Mouse (Mus musculus): ENCODE measurements around the gene Rbms1. TPM values are rescaled to one million over a fixed set of nuclear protein-coding genes. Genes with fewer than 3 reads are reported as not detected.

Rbms1 gene
- polyA plus RNA-seq, 1 experiment: 3.5 TPM

DNA sequence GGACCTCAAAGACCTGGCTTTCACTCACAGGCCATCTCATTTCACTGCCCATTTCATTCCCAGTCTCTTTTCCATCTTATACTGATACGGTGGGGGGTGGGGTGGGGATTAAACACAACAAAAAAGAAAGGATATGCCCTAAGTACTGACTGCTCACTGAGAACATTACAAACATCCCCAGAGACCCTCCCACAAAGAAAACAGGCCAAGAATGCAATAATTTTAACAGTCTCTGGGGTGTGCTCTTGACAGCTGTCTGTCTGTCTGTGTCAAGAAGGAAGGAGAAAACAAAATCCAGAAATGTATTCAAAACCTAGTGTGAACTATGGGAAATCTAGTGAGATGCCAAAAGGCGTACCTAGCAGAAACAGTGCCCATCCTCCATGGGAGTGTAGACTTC is 86.1 kb downstream of the Rbms1 start:
- TF ChIP-seq GATA1 (IDR thresholded peaks at IDR 0.05; ENCODE audit: low read length) (no peak), TAL1 (IDR thresholded peaks at IDR 0.05; ENCODE audit: low read length) (no peak)
- peaks cover 55% of the 10 kb centered on the region for H3K4me1 ChIP-seq (ENCODE audit: control insufficient read depth)
- H3K9me3 ChIP-seq (ENCODE audit: control insufficient read depth, low read length): no peaks in the 10 kb centered on the region
- H3K27me3 ChIP-seq (ENCODE audit: control insufficient read depth): peaks cover 11% of the 10 kb centered on the region
- no peak overlapping the region for H3K4me3 ChIP-seq (replicated peaks)
- peaks cover 17% of the 10 kb centered on the region for H3K36me3 ChIP-seq (ENCODE audit: control insufficient read depth)

DNA sequence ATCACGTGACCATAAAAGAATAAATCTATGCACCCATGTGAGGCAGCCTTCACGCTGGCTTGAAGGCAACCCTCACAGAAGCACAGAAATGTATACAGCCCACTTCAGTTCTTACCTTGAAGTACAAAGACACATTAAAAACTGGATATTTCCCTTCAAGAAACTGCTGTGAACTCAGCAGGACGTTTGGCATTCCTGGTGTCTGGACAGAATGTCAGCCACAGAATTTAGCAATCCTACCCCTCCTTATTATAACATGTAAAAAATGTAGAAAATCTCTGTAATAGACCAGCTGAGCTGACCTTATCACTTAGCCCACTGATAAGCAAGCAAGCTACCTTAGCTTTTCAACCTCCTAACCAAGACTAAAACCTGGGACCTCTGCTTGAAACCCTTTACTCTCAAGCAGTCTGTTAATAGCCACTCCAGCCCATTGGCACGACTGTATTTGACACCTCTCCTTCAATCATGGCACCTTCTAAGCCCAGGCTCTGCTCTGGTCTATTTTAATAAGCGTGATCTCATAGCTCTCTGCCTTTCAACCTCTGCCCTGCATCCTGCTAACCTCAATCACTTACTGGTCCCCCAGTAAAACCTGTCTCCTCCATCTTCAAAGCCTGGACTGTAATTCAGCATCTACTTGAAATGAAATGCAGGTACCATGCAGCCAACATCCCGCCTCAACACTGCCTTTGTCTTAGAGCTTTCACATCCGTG is 90.7 kb downstream of the Rbms1 start:
- peaks cover 2% of the 10 kb centered on the region for H3K36me3 ChIP-seq (ENCODE audit: control insufficient read depth)
- H3K9me3 ChIP-seq (ENCODE audit: control insufficient read depth, low read length): no peaks in the 10 kb centered on the region
- H3K27me3 ChIP-seq (ENCODE audit: control insufficient read depth): no peaks in the 10 kb centered on the region
- H3K4me1 ChIP-seq (ENCODE audit: control insufficient read depth): peaks cover 52% of the 10 kb centered on the region
- H3K4me3 ChIP-seq (replicated peaks): no peak overlapping the region
- TF ChIP-seq TAL1 (IDR thresholded peaks at IDR 0.05; ENCODE audit: low read length) (no peak), GATA1 (IDR thresholded peaks at IDR 0.05; ENCODE audit: low read length) (no peak)

DNA sequence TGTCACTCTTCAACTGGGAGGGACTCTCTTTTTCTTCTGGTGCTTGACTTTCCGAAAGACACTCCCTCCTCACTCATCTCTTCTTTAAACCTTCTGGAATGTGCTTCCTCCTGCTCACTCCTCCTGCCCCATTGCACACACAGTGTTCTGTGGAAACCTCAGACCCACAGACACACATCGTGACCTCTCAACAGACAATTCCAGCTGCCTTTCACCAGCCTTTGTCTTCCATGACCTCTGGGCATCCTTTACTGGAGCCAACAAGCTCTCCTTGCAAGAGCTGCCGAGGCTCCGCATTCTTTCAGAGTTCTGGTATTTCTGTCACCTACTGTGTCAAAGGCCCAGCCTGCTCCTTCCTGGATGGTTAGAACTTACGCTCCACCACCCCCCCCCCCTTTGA is 92.0 kb downstream of the Rbms1 start:
- peaks cover 53% of the 10 kb centered on the region for H3K4me1 ChIP-seq (ENCODE audit: control insufficient read depth)
- no peak overlapping the region for H3K4me3 ChIP-seq (replicated peaks)
- TF ChIP-seq GATA1 (IDR thresholded peaks at IDR 0.05; ENCODE audit: low read length): no peak
- TF ChIP-seq TAL1 (IDR thresholded peaks at IDR 0.05; ENCODE audit: low read length): no peak

DNA sequence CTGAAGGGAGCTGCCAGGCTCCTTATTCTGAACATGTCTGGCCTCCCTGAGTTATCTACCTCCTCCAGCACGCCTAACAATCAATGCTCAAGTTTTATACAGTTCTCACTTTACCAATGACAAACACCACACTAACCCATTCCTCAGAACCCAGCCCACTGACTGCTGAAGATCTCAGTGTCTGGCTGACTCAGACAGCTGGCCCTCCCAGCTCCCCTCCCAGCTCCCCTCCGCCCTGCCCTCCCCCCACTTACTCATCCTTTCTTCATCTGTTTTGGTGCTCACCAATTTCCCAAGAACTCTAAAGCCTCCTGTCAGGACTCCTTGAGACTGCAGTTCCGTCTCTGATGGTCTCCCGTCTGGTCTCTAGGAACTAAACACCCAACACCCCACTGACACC is 92.5 kb downstream of the Rbms1 start:
- Histone ChIP-seq H3K4me3 (replicated peaks) (no peak overlapping the region), H3K9me3 (ENCODE audit: control insufficient read depth, low read length) (no peaks in the 10 kb centered on the region), H3K4me1 (ENCODE audit: control insufficient read depth) (peaks cover 53% of the 10 kb centered on the region), H3K36me3 (ENCODE audit: control insufficient read depth) (peaks cover 5% of the 10 kb centered on the region), H3K27me3 (ENCODE audit: control insufficient read depth) (no peaks in the 10 kb centered on the region)
- TF ChIP-seq TAL1 (IDR thresholded peaks at IDR 0.05; ENCODE audit: low read length) (no peak), GATA1 (IDR thresholded peaks at IDR 0.05; ENCODE audit: low read length) (no peak)

More for the DNA sequence above, 92.0 kb downstream of the Rbms1 start:
- H3K27me3 ChIP-seq (ENCODE audit: control insufficient read depth): no peaks in the 10 kb centered on the region
- H3K9me3 ChIP-seq (ENCODE audit: control insufficient read depth, low read length): no peaks in the 10 kb centered on the region
- peaks cover 5% of the 10 kb centered on the region for H3K36me3 ChIP-seq (ENCODE audit: control insufficient read depth)

DNA sequence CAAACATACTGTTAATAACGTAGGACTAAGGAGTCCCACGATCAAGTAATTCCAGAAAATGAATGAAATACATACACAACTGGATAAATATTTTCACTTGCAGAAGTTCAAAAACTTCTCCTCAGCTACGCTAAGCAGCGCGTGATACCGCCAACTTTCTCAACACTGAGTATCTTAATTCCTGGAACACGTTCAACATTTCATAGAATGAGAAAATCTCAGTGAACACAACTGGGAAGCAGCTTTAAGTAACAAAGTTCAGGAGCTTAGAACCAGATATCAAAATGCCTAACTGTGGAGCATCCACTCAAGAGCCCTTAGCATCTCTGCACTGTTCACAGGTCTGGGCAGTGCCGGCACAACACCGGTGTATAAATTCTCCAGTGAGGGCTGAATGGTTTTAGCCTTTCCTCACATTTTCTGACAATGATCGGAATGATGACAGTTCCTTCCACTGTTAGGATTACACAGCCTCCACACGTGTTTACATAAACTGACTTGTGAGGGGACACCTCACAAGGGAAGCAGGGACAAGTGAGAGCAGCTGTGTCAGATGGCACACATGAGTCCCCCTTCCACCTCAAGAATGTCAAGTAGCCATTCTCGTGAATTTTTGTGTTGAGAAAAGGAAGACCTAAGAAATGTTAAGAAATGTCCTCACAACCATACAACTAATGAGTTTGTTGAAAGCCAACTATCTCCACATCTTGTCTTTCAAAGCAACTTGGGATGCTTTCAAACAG is 93.8 kb downstream of the Rbms1 start:
- H3K4me3 ChIP-seq (replicated peaks): no peak overlapping the region
- H3K4me1 ChIP-seq (ENCODE audit: control insufficient read depth): peaks cover 49% of the 10 kb centered on the region
- no peaks in the 10 kb centered on the region for H3K27me3 ChIP-seq (ENCODE audit: control insufficient read depth)
- no peak for TF ChIP-seq GATA1 (IDR thresholded peaks at IDR 0.05; ENCODE audit: low read length)
- TF ChIP-seq TAL1 (IDR thresholded peaks at IDR 0.05; ENCODE audit: low read length): no peak
- no peaks in the 10 kb centered on the region for H3K9me3 ChIP-seq (ENCODE audit: control insufficient read depth, low read length)
- H3K36me3 ChIP-seq (ENCODE audit: control insufficient read depth): peaks cover 3% of the 10 kb centered on the region; the same call in 1 of the 2 replicates

DNA sequence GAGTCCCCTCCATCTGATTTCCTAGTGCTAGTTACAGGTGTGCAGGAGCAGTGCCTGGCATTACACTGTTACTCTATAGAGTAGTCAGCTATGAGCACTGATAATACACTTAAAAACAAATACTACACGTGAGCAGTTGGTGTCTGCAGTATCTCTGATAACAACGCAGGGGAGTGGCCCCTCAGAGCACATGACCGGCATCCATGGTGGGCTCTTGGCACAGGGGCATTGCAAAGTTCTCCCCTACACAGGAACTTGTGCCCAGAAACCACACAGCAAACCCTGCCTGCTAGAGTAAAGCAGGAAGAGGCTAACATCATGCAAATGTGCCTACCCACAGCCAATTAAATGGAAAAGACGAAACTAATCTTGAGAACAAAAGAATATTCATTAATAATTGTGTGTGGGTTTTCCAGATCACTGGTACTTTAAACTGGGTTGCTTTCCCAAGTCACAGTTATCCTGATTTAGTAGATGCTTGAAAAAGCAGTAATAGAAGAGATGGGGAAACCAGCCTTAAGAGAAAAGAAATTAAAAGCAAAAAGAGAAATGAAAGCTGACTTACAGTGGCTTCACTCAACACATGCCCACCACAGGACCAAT is 94.8 kb downstream of the Rbms1 start:
- peaks cover 50% of the 10 kb centered on the region for H3K4me1 ChIP-seq (ENCODE audit: control insufficient read depth)

DNA sequence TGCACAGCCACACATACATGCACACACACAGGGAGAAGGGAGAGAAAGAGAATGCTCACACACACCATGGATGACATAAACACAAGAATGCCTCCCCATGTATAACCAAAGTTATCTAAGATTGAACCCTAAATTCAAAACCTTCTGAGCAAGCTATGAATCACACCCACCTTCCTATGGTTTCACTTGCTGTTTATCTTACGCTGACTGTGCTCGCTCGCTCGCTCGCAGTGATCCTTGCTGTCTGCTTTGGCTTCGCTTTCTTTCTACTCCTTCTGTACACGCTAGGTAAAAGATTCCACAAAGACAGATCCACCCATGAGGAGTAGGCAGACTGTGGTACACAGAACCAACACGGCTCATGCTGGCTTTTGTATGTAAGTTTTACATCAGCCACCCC is 95.7 kb downstream of the Rbms1 start:
- H3K9me3 ChIP-seq (ENCODE audit: control insufficient read depth, low read length): no peaks in the 10 kb centered on the region
- no peak overlapping the region for H3K4me3 ChIP-seq (replicated peaks)
- peaks cover 3% of the 10 kb centered on the region; the same call in 1 of the 2 replicates for H3K36me3 ChIP-seq (ENCODE audit: control insufficient read depth)
- peaks cover 50% of the 10 kb centered on the region for H3K4me1 ChIP-seq (ENCODE audit: control insufficient read depth)
- TF ChIP-seq TAL1 (IDR thresholded peaks at IDR 0.05; ENCODE audit: low read length) (no peak), GATA1 (IDR thresholded peaks at IDR 0.05; ENCODE audit: low read length) (no peak)
- H3K27me3 ChIP-seq (ENCODE audit: control insufficient read depth): no peaks in the 10 kb centered on the region

More for the DNA sequence above, 94.8 kb downstream of the Rbms1 start:
- Histone ChIP-seq H3K4me3 (replicated peaks) (no peak overlapping the region), H3K36me3 (ENCODE audit: control insufficient read depth) (peaks cover 3% of the 10 kb centered on the region; the same call in 1 of the 2 replicates), H3K27me3 (ENCODE audit: control insufficient read depth) (no peaks in the 10 kb centered on the region), H3K9me3 (ENCODE audit: control insufficient read depth, low read length) (no peaks in the 10 kb centered on the region)
- no peak for TF ChIP-seq GATA1 (IDR thresholded peaks at IDR 0.05; ENCODE audit: low read length)
- TF ChIP-seq TAL1 (IDR thresholded peaks at IDR 0.05; ENCODE audit: low read length): no peak

DNA sequence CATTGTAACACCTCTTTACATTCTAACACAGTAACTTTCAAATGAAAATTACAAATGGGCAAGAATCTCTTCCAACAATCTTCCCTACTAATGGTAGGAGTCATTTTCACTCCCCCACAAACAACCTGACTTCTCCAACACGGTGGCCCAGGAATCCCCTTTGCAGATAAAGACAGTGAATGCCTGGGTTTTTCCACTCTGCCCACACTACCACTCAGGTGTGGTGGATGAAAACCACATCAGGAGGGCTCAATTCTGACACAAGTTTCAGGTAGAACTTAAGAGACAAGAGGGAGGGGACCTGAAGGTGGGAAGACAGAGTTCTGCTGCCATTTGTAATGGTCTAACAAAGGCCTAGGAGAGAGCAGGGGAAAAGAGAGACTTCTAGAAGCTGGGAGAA is 97.1 kb downstream of the Rbms1 start:
- no peak for TF ChIP-seq GATA1 (IDR thresholded peaks at IDR 0.05; ENCODE audit: low read length)
- TF ChIP-seq TAL1 (IDR thresholded peaks at IDR 0.05; ENCODE audit: low read length): no peak
- Histone ChIP-seq H3K36me3 (ENCODE audit: control insufficient read depth) (peaks cover 3% of the 10 kb centered on the region; the same call in 1 of the 2 replicates), H3K4me1 (ENCODE audit: control insufficient read depth) (peaks cover 47% of the 10 kb centered on the region), H3K4me3 (replicated peaks) (no peak overlapping the region), H3K9me3 (ENCODE audit: control insufficient read depth, low read length) (peaks cover 2% of the 10 kb centered on the region; the same call in 1 of the 2 replicates), H3K27me3 (ENCODE audit: control insufficient read depth) (no peaks in the 10 kb centered on the region)

DNA sequence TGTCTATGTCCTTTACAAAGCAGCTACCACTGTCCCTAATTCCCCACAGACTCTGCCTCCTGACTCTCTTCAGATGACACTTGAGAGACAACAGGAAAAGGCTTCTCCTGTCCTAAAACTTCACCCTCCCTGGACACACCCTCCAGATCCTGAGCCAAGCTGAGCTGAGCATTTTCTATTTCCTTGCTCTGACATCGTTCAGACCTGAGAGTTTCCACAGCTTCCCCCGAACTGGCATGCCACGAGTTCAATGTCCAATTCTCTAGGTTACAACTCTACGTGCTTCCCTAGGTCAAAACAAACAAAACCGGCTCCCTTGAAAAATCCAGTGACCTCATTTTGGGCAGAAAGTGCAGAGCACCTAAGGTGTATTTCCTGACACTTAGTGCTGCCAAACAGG is 98.0 kb downstream of the Rbms1 start:
- Histone ChIP-seq H3K9me3 (ENCODE audit: control insufficient read depth, low read length) (peaks cover 2% of the 10 kb centered on the region; the same call in 1 of the 2 replicates), H3K4me3 (replicated peaks) (no peak overlapping the region), H3K27me3 (ENCODE audit: control insufficient read depth) (no peaks in the 10 kb centered on the region), H3K36me3 (ENCODE audit: control insufficient read depth) (peaks cover 3% of the 10 kb centered on the region; the same call in 1 of the 2 replicates), H3K4me1 (ENCODE audit: control insufficient read depth) (peaks cover 40% of the 10 kb centered on the region)
- TF ChIP-seq GATA1 (IDR thresholded peaks at IDR 0.05; ENCODE audit: low read length) (no peak), TAL1 (IDR thresholded peaks at IDR 0.05; ENCODE audit: low read length) (no peak)

Data from erythroblast, embryonic 14.5 days (primary cell).